Mouse (Mus musculus): ENCODE results near the gene Dock2. TPM values are rescaled to one million over a fixed set of nuclear protein-coding genes. Genes with fewer than 3 reads are reported as not detected.
A peak's percentile ranks its signal among the peaks of the same experiment; 100 is the strongest.

The Dock2 gene
- total RNA-seq, 2 experiments from 2014 or later, result 1.5 to 2.5 TPM

- peak; percentile 43 for DNase-seq
Observed at GRCm38 (mm10) chr11:34348287-34348918, 435.3 kb downstream of the Dock2 start.

- DNase-seq, result no peak
Observed at GRCm38 (mm10) chr11:34344310-34344709, 439.4 kb downstream of the Dock2 start.

- no peak for DNase-seq
Observed at GRCm38 (mm10) chr11:34343742-34344307, 439.9 kb downstream of the Dock2 start.

- no peak for DNase-seq
Observed at GRCm38 (mm10) chr11:34339693-34340092, 444.0 kb downstream of the Dock2 start.

GRCm38 (mm10) chr11:34337907-34338306, 445.8 kb downstream of the Dock2 start:
- DNase-seq, result no peak

GRCm38 (mm10) chr11:34332344-34333031, 451.2 kb downstream of the Dock2 start:
- DNase-seq, result no peak

- DNase-seq, result no peak
Observed at GRCm38 (mm10) chr11:34323664-34324063, 460.0 kb downstream of the Dock2 start.

- DNase-seq, result no peak
Observed at GRCm38 (mm10) chr11:34319282-34319681, 464.4 kb downstream of the Dock2 start.

- no peak for DNase-seq
Observed at GRCm38 (mm10) chr11:34317001-34317400, 466.7 kb downstream of the Dock2 start.

GRCm38 (mm10) chr11:34316176-34316575, 467.5 kb downstream of the Dock2 start:
- no peak for DNase-seq

GRCm38 (mm10) chr11:34315383-34315782, 468.3 kb downstream of the Dock2 start:
- no peak for DNase-seq

- no peak for DNase-seq
Observed at GRCm38 (mm10) chr11:34314534-34315379, 468.9 kb downstream of the Dock2 start, which contains the start of gene Fam196b. Fam196b (plus strand) TSS chr11:34314822.

- DNase-seq, result no peak
Observed at GRCm38 (mm10) chr11:34312208-34312607, 471.5 kb downstream of the Dock2 start.

- no peak for DNase-seq
Observed at GRCm38 (mm10) chr11:34311717-34312116, 472.0 kb downstream of the Dock2 start.

GRCm38 (mm10) chr11:34309360-34309759, 474.3 kb downstream of the Dock2 start:
- no peak for DNase-seq

GRCm38 (mm10) chr11:34308731-34309130, 475.0 kb downstream of the Dock2 start:
- no peak for DNase-seq

GRCm38 (mm10) chr11:34306231-34306630, 477.5 kb downstream of the Dock2 start:
- DNase-seq, result no peak

GRCm38 (mm10) chr11:34300064-34300463, 483.6 kb downstream of the Dock2 start:
- DNase-seq, result no peak

GRCm38 (mm10) chr11:34299550-34299949, 484.1 kb downstream of the Dock2 start:
- no peak for DNase-seq

GRCm38 (mm10) chr11:34297698-34298378, 485.9 kb downstream of the Dock2 start:
- no peak for DNase-seq

GRCm38 (mm10) chr11:34291304-34291703, 492.4 kb downstream of the Dock2 start:
- DNase-seq, result no peak

GRCm38 (mm10) chr11:34290708-34291107, 493.0 kb downstream of the Dock2 start:
- DNase-seq, result no peak

All from gastrocnemius, postnatal 10 days (tissue).